Mouse (Mus musculus) heart, embryonic 16.5 days (tissue): ENCODE data around the gene Cldn4. TPM values are rescaled to one million over a fixed set of nuclear protein-coding genes. Genes with fewer than 3 reads are reported as not detected.
A peak's percentile ranks its signal among the peaks of the same experiment; 100 is the strongest.

ENCODE experiments used
- ATAC-seq: fragments of 200-750 bp; cut with Nextera tagmentation; replicated peaks from 2 replicates; pipeline ENCODE4 v1.8.0; 2017; ENCODE audit warnings: moderate number of reproducible peaks; ENCODE audit not compliant: insufficient read depth, low FRiP score; ENCODE audit errors: extremely low read depth
- H3K27ac ChIP-seq: fragments of 300-500 bp; sonication (generic); 2 replicates; pipeline ENCODE4 v1.5.1; 2014; ENCODE audit warnings: mild to moderate bottlenecking, low read length, control low read depth, moderate library complexity
- H3K27me3 ChIP-seq: fragments of 300-500 bp; sonication (generic); 2 replicates; pipeline ENCODE4 v1.6.1; 2014; ENCODE audit warnings: low read length, mixed read lengths; ENCODE audit not compliant: control insufficient read depth, insufficient read depth
- H3K36me3 ChIP-seq: fragments of 300-500 bp; sonication (generic); 2 replicates; pipeline ENCODE4 v1.6.1; 2014; ENCODE audit not compliant: control insufficient read depth, insufficient read depth
- H3K4me1 ChIP-seq: fragments of 300-500 bp; sonication (generic); 2 replicates; pipeline ENCODE4 v1.6.1; 2014; ENCODE audit warnings: low read length, mixed read lengths; ENCODE audit not compliant: control insufficient read depth, insufficient read depth
- H3K4me2 ChIP-seq: fragments of 300-500 bp; sonication (generic); 2 replicates; pipeline ENCODE4 v1.6.1; 2014; ENCODE audit warnings: low read depth, mild to moderate bottlenecking, control low read depth, low read length
- H3K4me3 ChIP-seq: fragments of 300-500 bp; sonication (generic); 2 replicates; pipeline ENCODE4 v1.5.1; 2014; ENCODE audit warnings: mild to moderate bottlenecking, control low read depth, low read length
- H3K9ac ChIP-seq: fragments of 300-500 bp; sonication (generic); 2 replicates; pipeline ENCODE4 v1.6.1; 2014; ENCODE audit warnings: low read length, control low read depth
- H3K9me3 ChIP-seq: fragments of 300-500 bp; sonication (generic); replicated peaks from 2 replicates; pipeline ENCODE4 v1.6.1; 2016; ENCODE audit warnings: low read length; ENCODE audit not compliant: control insufficient read depth
- WGBS: fragments of 180-500 bp; shearing (Covaris S2); extraction: QIAGEN DNeasy Blood & Tissue Kit; methylation state at CpG from one replicate; pipeline ENCODE4 v1.1.7; 2014; 5-methylcytosine and 5-hydroxymethylcytosine counted together
- polyA plus RNA-seq: library from polyadenylated mRNA; unstranded; fragments of >200 nt; fragmentation: Nextera tagmentation; extraction: Ambion mirVana; gene quantifications from 2 replicates; pipeline ENCODE4 v1.2.1, GENCODE M21; 2015

The Cldn4 gene
- polyA plus RNA-seq, 1 experiment from 2014 or later = 3.1 TPM

DNA sequence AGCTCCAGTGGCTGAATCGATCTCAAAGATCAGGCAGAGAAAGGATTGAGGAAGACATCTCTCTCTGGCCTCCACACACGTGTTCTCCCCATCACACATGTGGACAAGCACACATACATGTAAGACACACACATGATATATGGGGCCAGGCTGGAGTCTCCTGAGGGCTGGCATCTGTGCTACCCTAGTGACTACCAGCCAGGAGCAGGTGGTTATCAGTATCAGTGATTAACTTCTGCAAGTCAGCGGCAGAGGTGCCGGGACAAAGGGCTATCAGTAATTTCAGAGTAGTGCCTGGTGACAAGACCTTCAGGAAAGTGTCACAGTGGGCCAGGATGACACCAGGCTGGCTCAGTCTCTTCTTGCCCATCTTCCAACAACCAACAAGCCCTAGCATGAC lies 33.0 kb downstream of the Cldn4 start:
- H3K36me3 ChIP-seq = no peaks in the 10 kb centered on the region
- H3K4me3 ChIP-seq = no peak overlapping the region
- no peaks in the 10 kb centered on the region for H3K4me1 ChIP-seq
- no peak overlapping the region for H3K4me2 ChIP-seq
- H3K9ac ChIP-seq = no peak overlapping the region
- H3K9me3 ChIP-seq = peaks cover 6% of the 10 kb centered on the region
- no peak overlapping the region for H3K27ac ChIP-seq
- no peak for ATAC-seq
- H3K27me3 ChIP-seq = no peaks in the 10 kb centered on the region
- 53% methylated on average over 4 of the region's 4 CpGs for WGBS

DNA sequence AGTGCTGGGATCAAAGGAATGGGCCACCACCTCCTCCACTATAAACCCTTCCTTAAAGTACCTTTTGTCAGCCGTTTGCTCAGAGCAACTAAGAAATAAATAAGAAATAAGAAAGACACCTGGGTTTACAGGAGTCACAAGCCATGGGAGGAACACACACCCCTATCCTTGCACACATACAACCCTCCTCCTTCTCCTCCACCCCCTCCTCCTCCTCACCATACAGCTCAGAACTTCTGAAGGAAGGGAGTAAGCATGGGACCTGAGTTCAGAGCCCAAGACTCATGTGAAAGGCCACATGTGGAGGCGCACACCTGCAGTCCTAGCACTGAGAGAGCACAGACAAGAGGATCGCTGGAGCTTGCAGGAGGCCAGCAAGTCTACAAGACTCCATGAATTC lies 33.4 kb downstream of the Cldn4 start:
- ATAC-seq = no peak
- no peaks in the 10 kb centered on the region for H3K27me3 ChIP-seq
- no peak overlapping the region for H3K4me2 ChIP-seq
- H3K9me3 ChIP-seq = peaks cover 6% of the 10 kb centered on the region
- H3K4me1 ChIP-seq = no peaks in the 10 kb centered on the region
- no peak overlapping the region for H3K4me3 ChIP-seq
- H3K36me3 ChIP-seq = no peaks in the 10 kb centered on the region
- 76% methylated on average over 3 of the region's 3 CpGs for WGBS
- no peak overlapping the region for H3K27ac ChIP-seq
- no peak overlapping the region for H3K9ac ChIP-seq

DNA sequence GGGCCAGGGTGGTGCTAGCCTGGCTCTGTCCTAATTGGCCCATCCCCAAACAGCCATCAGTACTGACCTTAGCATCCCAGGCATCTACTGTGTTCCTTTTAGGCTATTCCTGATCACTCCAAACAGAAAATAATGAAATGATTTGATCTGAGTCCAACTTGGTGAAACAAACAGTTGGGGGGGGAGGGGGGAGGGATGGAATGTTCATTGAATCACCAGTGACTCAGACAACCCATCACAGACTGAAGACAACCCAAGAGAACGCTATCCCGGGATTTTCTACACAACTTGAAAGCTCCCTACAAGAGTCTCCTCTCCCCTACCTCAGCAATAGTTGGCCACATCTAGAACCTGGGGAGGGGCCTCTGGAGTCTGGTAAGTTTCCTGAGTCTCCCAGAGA lies 34.8 kb downstream of the Cldn4 start:
- WGBS = 69% methylated on average over 2 of the region's 2 CpGs
- Histone ChIP-seq H3K27me3 (no peaks in the 10 kb centered on the region), H3K9ac (no peak overlapping the region), H3K36me3 (no peaks in the 10 kb centered on the region), H3K4me3 (no peak overlapping the region), H3K4me1 (no peaks in the 10 kb centered on the region), H3K4me2 (no peak overlapping the region), H3K9me3 (peaks cover 2% of the 10 kb centered on the region; the same call in 1 of the 2 replicates), H3K27ac (no peak overlapping the region)
- ATAC-seq = no peak

DNA sequence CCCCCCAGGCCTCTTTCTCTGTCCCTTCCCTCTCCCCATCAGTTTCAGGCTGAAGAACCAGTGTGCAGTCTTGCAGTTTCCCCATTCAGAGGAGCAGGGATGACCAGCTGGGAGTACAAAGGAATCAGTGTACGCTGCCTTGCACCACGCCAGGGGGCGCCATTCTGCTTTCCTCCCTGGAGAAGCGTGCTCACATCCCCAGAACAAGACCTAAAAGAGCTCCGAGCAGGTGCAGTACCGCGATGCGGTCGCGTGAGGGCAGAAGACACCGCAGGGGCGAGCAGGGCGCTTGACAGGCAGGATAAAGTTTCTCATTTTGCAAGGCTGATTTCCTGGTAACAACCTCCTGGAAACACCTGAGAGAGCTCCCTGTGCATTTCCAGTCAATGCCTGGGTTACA lies 39.6 kb downstream of the Cldn4 start:
- H3K27me3 ChIP-seq = no peaks in the 10 kb centered on the region; the same call in 1 of the 2 replicates
- H3K27ac ChIP-seq = no peak overlapping the region
- 0 out of 2 replicates have a peak, but pooled peaks cover 2% of the 10 kb centered on the region for H3K9me3 ChIP-seq
- ATAC-seq = peak; percentile 77
- H3K4me3 ChIP-seq = no peak overlapping the region
- no peak overlapping the region for H3K4me2 ChIP-seq
- H3K9ac ChIP-seq = no peak overlapping the region
- H3K36me3 ChIP-seq = no peaks in the 10 kb centered on the region
- under 1% methylated on average over 13 of the region's 13 CpGs for WGBS
- no peaks in the 10 kb centered on the region for H3K4me1 ChIP-seq

DNA sequence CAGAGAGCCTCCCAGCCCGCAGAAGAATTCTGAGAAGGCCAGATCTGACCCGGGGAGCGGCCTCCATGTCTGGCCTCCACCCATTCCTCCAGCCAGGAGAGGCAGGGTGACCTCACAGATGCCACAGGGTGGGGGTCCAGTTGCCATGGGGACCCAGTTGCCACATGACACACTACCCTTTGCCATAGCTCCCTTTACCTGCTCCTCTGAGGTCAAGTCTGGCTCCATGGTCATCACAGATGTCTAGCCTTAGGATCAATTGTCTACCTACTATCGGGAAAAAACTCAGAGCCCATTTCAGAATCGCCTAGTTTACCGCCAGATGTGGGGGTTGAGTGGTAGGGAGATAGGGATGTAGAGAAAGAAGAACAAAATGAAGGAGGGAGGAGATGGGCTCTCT lies 40.1 kb downstream of the Cldn4 start, which contains the start of gene Tmem270:
TSS of gene Tmem270 (minus strand) at position 101 of the 400 bp plus-strand sequence.
- no peak within 1 kb of the TSS for H3K4me2 ChIP-seq
- no peak within 1 kb of the TSS for H3K27ac ChIP-seq
- H3K9ac ChIP-seq = no peak within 1 kb of the TSS
- H3K36me3 ChIP-seq = no peaks in the 10 kb centered on the region
- 0 out of 2 replicates have a peak, but pooled peaks have one; percentile 26 for ATAC-seq
- no peaks in the 10 kb centered on the region for H3K4me1 ChIP-seq
- WGBS = 84% methylated on average over 6 of the region's 6 CpGs
- H3K4me3 ChIP-seq = no peak within 1 kb of the TSS
- H3K9me3 ChIP-seq = 0 out of 2 replicates have a peak, but pooled peaks cover 2% of the 10 kb centered on the region
- no peaks in the 10 kb centered on the region; the same call in 1 of the 2 replicates for H3K27me3 ChIP-seq

DNA sequence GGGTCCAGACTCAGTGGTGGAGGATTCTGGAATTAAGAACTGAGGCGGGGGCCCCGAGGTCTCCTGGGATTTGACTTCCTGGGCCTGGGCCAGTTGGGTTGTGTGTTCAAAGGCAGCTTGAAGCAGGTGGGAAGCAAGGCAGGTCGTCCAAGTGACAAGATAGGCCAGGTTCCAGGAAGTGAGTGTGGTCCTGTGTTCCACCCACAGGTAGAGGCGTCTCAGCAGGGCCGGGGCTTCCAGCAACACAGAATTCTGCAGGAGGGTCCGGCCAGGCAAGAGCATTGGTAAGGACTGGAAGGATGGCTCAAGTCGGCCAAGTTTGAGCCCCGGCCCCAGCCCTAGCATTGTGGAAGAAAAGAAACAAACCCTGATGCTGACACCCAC lies 45.1 kb downstream of the Cldn4 start:
- no peak for ATAC-seq
- no peaks in the 10 kb centered on the region; the same call in 1 of the 2 replicates for H3K27me3 ChIP-seq
- no peak overlapping the region for H3K9ac ChIP-seq
- H3K36me3 ChIP-seq = no peaks in the 10 kb centered on the region
- H3K4me2 ChIP-seq = no peak overlapping the region
- WGBS = 65% methylated on average over 8 of the region's 8 CpGs
- H3K4me1 ChIP-seq = no peaks in the 10 kb centered on the region
- H3K27ac ChIP-seq = no peak overlapping the region
- no peak overlapping the region for H3K4me3 ChIP-seq
- no peaks in the 10 kb centered on the region for H3K9me3 ChIP-seq

DNA sequence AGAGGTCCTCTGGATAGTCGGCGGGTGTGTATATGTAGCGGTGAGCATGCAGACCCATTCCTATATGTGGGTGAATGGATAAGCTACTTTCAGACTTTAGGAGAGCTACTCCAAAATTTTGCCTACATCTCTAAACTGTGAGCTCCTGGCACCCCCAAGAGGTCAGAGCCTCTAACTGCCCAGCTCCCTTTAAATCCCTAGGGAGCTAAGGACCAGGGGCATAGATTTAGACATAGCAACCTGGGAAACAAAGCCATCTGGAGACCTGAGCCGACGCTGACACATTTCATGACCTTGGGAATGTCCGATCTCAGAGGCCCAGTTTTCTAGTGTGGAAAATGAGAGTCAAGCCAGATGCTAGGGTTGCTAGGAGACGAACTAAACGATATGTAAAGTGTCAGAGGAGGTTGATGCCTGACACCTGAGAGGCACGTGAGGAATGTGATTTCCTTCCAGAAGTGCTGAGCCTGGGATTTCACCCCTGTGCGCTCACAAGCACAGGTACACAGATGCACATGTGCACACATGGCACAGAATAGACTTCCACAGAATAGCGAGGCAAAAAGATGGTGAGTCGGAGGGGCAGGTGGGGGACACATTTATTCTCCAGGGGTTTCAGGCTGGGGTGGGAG lies 45.6 kb downstream of the Cldn4 start:
- H3K4me3 ChIP-seq = no peak overlapping the region
- H3K4me1 ChIP-seq = no peaks in the 10 kb centered on the region
- no peaks in the 10 kb centered on the region for H3K9me3 ChIP-seq
- H3K27ac ChIP-seq = no peak overlapping the region
- no peak overlapping the region for H3K4me2 ChIP-seq
- ATAC-seq = 0 out of 2 replicates have a peak, but pooled peaks have one; percentile 35
- H3K27me3 ChIP-seq = no peaks in the 10 kb centered on the region; the same call in 1 of the 2 replicates
- 38% methylated on average over 12 of the region's 12 CpGs for WGBS
- no peaks in the 10 kb centered on the region for H3K36me3 ChIP-seq
- H3K9ac ChIP-seq = no peak overlapping the region

DNA sequence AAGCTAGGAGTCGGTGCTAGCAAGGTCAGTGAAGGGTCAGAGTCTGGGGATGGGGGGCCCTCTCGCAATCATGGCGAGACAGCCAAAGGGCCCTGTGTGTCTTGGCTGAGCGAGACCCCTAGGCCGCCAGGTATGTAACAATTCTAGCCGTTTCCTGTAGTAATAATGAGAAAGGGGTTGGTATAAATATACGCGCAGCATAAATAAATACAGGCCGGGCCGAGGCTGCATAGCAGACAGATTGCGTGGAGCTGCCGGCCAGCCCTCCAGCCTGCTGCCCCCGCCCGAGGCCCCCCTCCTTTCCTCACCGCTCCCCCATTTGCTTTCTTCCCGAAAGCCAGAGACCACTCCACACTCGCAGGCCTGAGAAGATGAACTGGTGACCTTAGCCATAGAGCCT lies 49.1 kb downstream of the Cldn4 start:
- ATAC-seq = no peak
- Histone ChIP-seq H3K4me2 (no peak overlapping the region), H3K36me3 (no peaks in the 10 kb centered on the region), H3K27me3 (no peaks in the 10 kb centered on the region; the same call in 1 of the 2 replicates), H3K4me1 (no peaks in the 10 kb centered on the region), H3K27ac (no peak overlapping the region), H3K9me3 (0 out of 2 replicates have a peak, but pooled peaks cover 2% of the 10 kb centered on the region), H3K9ac (no peak overlapping the region), H3K4me3 (no peak overlapping the region)
- 67% methylated on average over 17 of the region's 17 CpGs for WGBS

DNA sequence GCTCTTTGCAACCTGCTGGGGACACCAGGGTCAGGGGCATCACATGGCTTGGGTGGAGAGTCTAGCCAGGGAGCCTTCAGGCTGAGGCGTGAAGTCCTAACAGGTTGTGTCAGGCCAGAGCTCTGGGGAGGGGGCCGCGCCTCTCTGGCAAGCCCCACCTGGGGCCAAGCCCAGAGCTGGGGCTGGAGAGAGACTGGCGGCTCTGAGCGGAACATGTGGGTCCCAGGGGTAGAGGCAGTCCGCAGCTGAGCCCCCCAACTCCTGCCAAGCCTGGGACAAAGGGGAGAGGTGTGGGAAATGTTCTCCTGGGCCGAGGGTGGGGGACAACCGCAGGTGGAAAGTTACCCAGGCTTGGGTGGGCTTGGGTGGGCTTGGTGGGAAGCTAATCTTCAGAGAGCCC lies 49.8 kb downstream of the Cldn4 start:
- Histone ChIP-seq H3K36me3 (no peaks in the 10 kb centered on the region), H3K27ac (no peak overlapping the region), H3K4me1 (no peaks in the 10 kb centered on the region), H3K9me3 (0 out of 2 replicates have a peak, but pooled peaks cover 2% of the 10 kb centered on the region), H3K4me2 (no peak overlapping the region), H3K27me3 (no peaks in the 10 kb centered on the region), H3K9ac (no peak overlapping the region), H3K4me3 (no peak overlapping the region)
- no peak for ATAC-seq
- 82% methylated on average over 8 of the region's 8 CpGs for WGBS
